Mouse (Mus musculus): ENCODE measurements at regions not wholly inside any gene's neighbourhood (a gene's known extent, or its start where the extent isn't known, plus 50 kb on each side); places are given as distances from the start of the nearest gene placed in this dataset.

DNA sequence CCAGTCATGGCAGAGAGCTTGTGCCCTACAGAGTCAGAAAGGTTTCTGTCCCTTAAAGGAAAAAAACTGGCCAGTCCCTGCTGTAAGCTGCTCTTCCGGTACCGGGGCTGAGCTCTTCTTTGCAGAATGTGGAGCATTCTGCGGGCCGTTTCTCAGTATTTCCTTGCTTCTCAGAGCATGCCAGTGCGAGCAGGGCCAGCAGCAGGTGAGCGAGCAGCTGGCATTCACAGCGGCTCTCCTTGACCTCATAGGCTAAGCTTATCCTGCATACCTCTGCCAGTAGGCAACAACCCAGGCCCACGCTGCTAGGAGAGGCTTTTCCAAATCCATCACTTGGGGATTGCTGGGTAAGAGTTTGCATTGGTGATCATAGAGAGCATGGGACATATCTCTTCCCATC lies 1238.2 kb upstream of the A1bg start:
- TF ChIP-seq CTCF (IDR thresholded peaks at IDR 0.05; ENCODE audit: borderline replicate concordance, control insufficient read depth, extremely low read depth, insufficient read depth, low read length, poor library complexity) (no peak), POLR2A (IDR thresholded peaks at IDR 0.05; ENCODE audit: control insufficient read depth, extremely low read depth, insufficient read depth, low read length, poor library complexity) (no peak)
